Mouse (Mus musculus): ENCODE measurements around the gene Cyp3a13.
"Not testable (repeated sequence)": the region's sequence is repeated elsewhere in the genome, so short reads cannot be mapped to it uniquely, and the experiment has no call there.

Gene Cyp3a13

DNA sequence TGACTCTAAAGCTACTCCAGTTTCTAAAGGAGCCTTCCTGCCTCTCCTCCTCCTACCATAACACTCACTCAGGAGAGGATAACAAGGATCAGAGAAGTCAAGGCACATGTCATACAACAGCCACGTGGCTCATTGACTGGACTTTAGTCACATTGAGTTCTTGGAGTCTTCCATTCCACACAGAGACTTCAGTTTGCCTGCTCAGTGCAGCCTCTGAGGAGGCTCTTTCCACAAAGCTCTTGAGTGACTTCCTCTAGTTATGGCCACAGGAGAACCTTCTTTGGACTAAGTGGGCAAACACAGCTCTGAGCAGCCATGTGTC lies 49.1 kb downstream of the Cyp3a13 start:
- DNase-seq (ENCODE audit: low spot score), result not testable (repeated sequence)

- DNase-seq (ENCODE audit: low spot score), result not testable (repeated sequence)
Measured at GRCm38 (mm10) chr5:137871644-137872380, 49.6 kb downstream of the Cyp3a13 start, which contains the start of gene Pilrb2. Gene Pilrb2, minus strand, starts transcription at chr5:137871815.

GRCm38 (mm10) chr5:137868600-137868999 lies 52.8 kb downstream of the Cyp3a13 start:
- DNase-seq (ENCODE audit: low spot score), result not testable (repeated sequence)

GRCm38 (mm10) chr5:137864008-137864407 lies 57.4 kb downstream of the Cyp3a13 start:
- not testable (repeated sequence) for DNase-seq (ENCODE audit: low spot score)

DNA sequence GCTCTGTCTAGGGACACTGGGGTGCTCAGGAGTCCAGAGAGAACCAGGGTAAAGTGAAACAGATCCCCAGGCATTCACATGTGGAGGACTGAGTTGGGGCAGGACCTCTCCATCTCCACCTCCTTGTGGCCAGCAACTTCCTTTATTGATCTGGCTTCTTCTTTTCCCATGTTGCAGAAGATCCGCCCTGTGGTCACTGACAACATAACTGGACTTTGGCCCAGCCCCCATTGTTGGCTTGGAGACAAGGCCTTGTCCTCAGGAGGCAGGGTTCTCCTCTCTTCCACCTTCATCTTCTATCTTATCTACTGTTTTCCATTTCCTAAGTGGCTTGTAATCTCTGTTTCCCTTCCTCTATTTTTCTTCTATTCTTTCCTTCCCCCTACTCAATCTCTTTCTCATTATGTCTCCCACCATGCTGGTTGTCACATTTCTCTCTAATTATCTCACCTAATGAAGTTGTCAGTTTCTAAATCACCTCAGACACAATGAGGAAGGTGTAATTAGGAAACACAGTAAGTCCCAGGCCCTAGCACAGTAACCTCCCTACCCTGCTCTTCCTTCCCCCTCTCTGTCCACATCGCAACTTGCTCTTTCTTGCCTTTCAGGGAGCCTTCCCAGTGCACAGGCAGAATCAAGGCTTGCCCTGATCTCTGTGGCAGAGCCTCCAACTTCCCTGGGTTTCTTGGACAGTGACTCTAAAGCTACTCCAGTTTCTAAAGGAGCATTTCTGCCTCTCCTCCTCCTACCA lies 63.3 kb downstream of the Cyp3a13 start, which contains the start of gene Pilrb1:
Gene Pilrb1 (minus strand): TSS at position 147 of the 751 bp plus-strand sequence.
- not testable (repeated sequence) for DNase-seq (ENCODE audit: low spot score)

DNA sequence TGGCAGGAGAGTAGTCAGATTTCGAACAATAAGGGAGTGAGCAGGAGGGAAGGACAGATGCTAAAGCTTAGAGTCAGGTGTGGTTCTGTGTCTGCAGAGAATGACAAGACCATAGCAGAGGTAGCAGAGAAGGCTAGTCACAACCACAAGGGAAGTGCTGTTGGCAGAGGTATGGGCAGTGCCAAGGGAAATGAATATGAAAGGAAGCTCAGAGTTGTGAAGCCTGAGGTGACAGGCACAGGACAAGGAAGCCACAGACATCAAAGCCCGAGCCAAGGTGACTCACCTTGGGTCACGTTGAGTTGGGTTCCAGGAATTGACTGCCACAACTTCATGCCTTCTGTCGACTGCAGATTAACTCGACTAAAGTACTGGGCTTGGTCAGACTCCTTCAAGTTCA lies 64.5 kb downstream of the Cyp3a13 start:
- not testable (repeated sequence) for DNase-seq (ENCODE audit: low spot score)

DNA sequence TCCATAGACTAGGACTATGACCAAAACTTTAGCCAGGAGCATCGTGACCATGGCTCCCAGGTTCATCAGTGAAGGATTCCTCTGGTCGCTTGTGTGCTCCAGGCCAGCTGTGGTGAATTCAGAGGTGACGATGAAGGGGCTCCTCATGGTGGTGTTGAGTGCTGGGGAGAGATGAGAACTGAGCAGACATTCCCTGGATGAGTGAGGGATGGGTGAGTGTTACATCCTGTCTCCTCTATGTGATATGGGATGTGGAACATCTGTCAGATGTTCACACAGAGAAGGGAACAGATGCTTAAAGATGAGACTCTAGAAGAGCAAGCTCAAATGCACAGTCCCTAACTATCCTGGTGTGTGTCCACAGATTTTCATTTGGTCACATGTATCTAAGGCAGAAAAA lies 66.5 kb downstream of the Cyp3a13 start:
- DNase-seq (ENCODE audit: low spot score), result not testable (repeated sequence)

DNA sequence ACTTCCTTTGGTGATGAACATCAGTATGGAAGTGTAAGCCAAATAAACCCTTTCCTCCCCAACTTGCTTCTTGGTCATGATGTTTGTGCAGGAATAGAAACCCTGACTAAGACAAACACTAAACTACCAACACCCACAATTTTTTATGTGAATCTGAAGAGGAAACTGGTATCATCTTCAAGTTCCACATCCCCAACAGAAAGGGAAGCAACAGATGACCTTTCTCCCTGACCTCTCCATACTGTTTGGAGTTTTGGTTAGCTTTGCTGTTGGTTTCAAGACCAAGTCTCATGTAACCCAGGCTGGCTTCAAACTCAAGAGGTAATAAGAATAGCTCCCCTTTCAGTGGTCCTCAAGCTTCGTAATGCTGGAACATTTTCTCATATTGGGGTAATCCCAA lies 71.1 kb downstream of the Cyp3a13 start:
- DNase-seq (ENCODE audit: low spot score), result not testable (repeated sequence)

All from embryo, embryonic 10 days (tissue).